Mouse (Mus musculus): ENCODE measurements around the gene Dus3l. TPM values are rescaled to one million over a fixed set of nuclear protein-coding genes. Genes with fewer than 3 reads are reported as not detected.

The Dus3l gene
- polyA plus RNA-seq, 1 experiment from 2014 or later: 54.3 TPM

GRCm38 (mm10) chr17:56729151-56729550, 35.4 kb upstream of the Dus3l start:
- H3K9me3 ChIP-seq: 0 out of 2 replicates have a peak, but pooled peaks cover 4% of the 10 kb centered on the region
- no peak overlapping the region for H3K27ac ChIP-seq
- H3K4me1 ChIP-seq: peaks cover 16% of the 10 kb centered on the region
- H3K36me3 ChIP-seq: peaks cover 4% of the 10 kb centered on the region; the same call in 1 of the 2 replicates
- no peak for ATAC-seq (ENCODE audit: low FRiP score, low read depth)
- H3K4me2 ChIP-seq (replicated peaks): no peak overlapping the region
- H3K9ac ChIP-seq: no peak overlapping the region
- WGBS: 47% methylated on average over 6 of the region's 6 CpGs
- H3K4me3 ChIP-seq: no peak overlapping the region
- peaks cover 3% of the 10 kb centered on the region for H3K27me3 ChIP-seq (replicated peaks)

DNA sequence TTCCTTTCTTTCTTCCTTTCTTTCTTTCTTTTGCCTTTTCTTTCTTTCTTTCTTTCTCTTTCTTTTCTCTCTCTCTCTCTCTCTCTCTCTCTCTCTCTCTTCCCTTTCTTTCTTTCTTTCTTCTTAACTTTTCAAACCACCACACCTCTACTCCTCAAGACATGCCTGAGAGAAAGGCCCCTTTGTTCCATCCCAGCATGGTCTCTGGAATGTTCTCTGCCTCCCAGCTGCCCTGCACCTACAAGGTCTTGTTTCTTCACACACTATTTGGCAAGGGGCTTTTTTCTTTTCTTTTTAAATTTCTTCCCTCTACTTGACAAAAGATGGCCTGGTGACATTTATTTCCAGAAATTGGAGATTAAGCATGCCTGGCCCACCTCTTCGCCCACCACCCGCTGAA, 34.9 kb upstream of the Dus3l start:
- 0 out of 2 replicates have a peak, but pooled peaks cover 4% of the 10 kb centered on the region for H3K9me3 ChIP-seq

DNA sequence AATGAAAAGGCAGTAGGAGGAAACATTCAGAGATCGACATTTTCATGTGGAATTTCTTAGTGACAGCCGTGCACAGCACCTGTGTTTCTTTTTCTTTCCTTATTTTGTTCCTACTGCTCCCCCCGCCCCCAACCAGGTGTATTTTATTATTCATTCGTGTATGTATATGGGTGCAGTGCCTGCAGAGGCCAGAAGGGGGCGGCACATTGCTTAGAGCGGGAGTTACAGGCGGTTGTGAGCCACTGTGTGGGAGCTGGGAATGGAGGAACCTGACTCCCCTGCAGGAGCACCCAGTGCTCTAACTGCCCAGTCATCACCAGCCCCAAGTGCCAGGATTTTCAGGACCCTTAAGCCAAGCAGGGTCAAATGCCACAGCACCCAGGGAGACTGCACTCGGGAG, 28.0 kb upstream of the Dus3l start:
- no peaks in the 10 kb centered on the region for H3K4me1 ChIP-seq
- no peaks in the 10 kb centered on the region for H3K9me3 ChIP-seq
- H3K27me3 ChIP-seq (replicated peaks): peaks cover 3% of the 10 kb centered on the region; the same call in 1 of the 2 replicates
- H3K36me3 ChIP-seq: no peaks in the 10 kb centered on the region
- WGBS: 45% methylated on average over 8 of the region's 8 CpGs
- no peak overlapping the region for H3K27ac ChIP-seq
- H3K9ac ChIP-seq: no peak overlapping the region
- H3K4me2 ChIP-seq (replicated peaks): no peak overlapping the region
- no peak overlapping the region for H3K4me3 ChIP-seq
- ATAC-seq (ENCODE audit: low FRiP score, low read depth): no peak

More for the DNA sequence above, 34.9 kb upstream of the Dus3l start:
- ATAC-seq (ENCODE audit: low FRiP score, low read depth): no peak
- 57% methylated on average over 2 of the region's 2 CpGs for WGBS
- Histone ChIP-seq H3K4me1 (peaks cover 16% of the 10 kb centered on the region), H3K27ac (no peak overlapping the region), H3K4me2 (replicated peaks) (no peak overlapping the region), H3K9ac (no peak overlapping the region), H3K4me3 (no peak overlapping the region), H3K27me3 (replicated peaks) (peaks cover 3% of the 10 kb centered on the region), H3K36me3 (0 out of 2 replicates have a peak, but pooled peaks cover 3% of the 10 kb centered on the region)

DNA sequence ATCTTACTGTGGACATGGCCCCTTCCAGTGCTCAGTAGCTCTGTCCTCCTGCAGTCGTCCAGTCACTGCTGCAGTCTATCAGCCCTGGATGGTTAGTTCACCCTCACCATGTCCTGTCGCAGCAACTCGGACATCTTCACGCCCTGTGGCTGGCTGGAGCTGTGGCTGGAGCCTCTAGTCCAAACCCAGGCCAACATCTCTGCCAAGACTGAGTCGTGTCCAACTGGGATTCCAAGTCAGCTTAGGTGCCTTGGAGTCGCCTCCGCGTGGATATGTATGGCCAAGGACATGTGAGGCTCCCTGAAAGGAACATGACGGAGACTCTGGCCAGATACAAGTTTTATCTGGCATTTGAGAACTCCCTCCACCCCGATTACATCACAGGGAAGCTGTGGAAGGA, 26.3 kb upstream of the Dus3l start:
- WGBS: 87% methylated on average over 10 of the region's 10 CpGs
- Histone ChIP-seq H3K9me3 (no peaks in the 10 kb centered on the region), H3K27ac (no peak overlapping the region), H3K27me3 (replicated peaks) (peaks cover 1% of the 10 kb centered on the region; the same call in 1 of the 2 replicates), H3K36me3 (no peaks in the 10 kb centered on the region), H3K4me2 (replicated peaks) (no peak overlapping the region), H3K4me3 (no peak overlapping the region), H3K4me1 (no peaks in the 10 kb centered on the region), H3K9ac (no peak overlapping the region)
- no peak for ATAC-seq (ENCODE audit: low FRiP score, low read depth)

DNA sequence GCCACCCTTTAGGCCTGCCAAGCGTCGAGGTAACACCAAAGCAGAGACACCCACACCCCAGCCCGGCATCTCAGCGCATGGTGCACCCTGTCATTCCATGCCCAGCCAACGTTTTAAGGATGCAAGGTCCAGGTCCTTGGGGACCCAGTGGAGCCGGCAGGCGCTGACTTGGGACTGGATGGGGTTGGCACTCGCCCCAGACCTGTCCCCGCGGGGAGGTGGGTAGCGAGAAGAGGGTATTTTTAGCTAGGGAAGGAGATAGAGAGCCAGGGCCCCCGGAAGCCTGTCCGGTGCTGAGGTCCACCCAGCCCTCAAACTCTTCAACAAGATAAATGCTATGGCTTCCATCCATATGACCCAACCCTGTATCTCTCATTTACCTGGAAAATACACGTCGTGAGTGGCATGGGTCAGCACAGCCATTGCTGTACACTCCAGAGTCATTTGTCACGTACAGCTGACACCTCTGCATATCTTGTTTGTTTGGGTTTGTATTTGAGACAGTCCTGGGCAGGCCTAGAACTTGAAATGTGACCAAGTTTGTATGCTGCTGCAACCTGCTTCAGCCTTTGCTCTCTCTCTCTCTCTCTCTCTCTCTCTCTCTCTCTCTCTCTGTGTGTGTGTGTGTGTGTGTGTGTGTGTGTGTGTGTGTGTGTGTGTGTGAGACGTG, 24.3 kb upstream of the Dus3l start:
- Histone ChIP-seq H3K4me1 (no peaks in the 10 kb centered on the region), H3K27me3 (replicated peaks) (no peaks in the 10 kb centered on the region), H3K4me3 (no peak overlapping the region), H3K9ac (no peak overlapping the region), H3K36me3 (no peaks in the 10 kb centered on the region), H3K27ac (no peak overlapping the region), H3K9me3 (no peaks in the 10 kb centered on the region), H3K4me2 (replicated peaks) (no peak overlapping the region)
- WGBS: 83% methylated on average over 17 of the region's 17 CpGs
- no peak for ATAC-seq (ENCODE audit: low FRiP score, low read depth)

DNA sequence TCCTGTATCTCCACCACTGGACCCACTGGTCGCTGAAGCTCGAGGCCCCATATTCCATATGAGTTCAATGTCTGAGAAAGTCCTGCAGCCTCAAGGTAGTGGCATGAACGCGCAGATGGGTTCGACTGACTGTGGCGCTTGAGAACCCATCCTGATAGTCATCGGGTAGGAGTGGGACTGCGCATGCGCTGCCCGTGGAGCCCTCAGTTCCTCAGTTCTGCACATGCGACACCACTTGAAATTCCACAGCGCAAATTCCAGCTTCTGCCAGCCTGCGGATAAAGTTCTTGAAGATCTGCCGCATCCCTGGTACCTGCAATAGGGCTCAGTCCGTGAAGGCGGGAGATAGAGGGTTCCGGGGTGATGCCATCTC, 23.8 kb upstream of the Dus3l start:
- Histone ChIP-seq H3K36me3 (no peaks in the 10 kb centered on the region), H3K27ac (no peak overlapping the region), H3K27me3 (replicated peaks) (no peaks in the 10 kb centered on the region), H3K4me3 (no peak overlapping the region), H3K4me1 (no peaks in the 10 kb centered on the region), H3K4me2 (replicated peaks) (no peak overlapping the region), H3K9ac (no peak overlapping the region), H3K9me3 (no peaks in the 10 kb centered on the region)
- 81% methylated on average over 17 of the region's 17 CpGs for WGBS
- no peak for ATAC-seq (ENCODE audit: low FRiP score, low read depth)

DNA sequence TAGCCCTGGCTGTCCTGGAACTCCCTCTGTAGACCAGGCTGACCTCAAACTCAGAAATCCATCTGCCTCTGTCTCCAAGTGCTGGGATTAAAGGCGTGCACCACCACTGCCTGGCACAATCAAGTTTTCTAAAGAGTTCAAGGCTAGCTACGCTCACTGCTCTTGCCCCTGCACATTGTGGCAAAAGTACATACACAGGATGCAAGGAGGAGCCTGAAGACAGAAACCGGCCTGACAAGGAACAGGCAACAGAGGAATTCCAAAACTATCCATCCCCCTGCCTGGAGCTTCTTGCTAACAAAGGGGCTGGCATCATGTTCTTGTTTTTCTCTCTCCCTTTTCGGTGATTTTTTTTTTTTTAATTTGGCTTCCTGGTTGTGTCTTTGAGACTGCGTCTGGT, 20.4 kb upstream of the Dus3l start:
- H3K4me3 ChIP-seq: no peak overlapping the region
- no peak overlapping the region for H3K4me2 ChIP-seq (replicated peaks)
- H3K27ac ChIP-seq: no peak overlapping the region
- H3K9me3 ChIP-seq: no peaks in the 10 kb centered on the region
- no peaks in the 10 kb centered on the region for H3K36me3 ChIP-seq
- H3K27me3 ChIP-seq (replicated peaks): no peaks in the 10 kb centered on the region
- 70% methylated on average over 5 of the region's 5 CpGs for WGBS
- no peak for ATAC-seq (ENCODE audit: low FRiP score, low read depth)
- no peaks in the 10 kb centered on the region for H3K4me1 ChIP-seq
- no peak overlapping the region for H3K9ac ChIP-seq

DNA sequence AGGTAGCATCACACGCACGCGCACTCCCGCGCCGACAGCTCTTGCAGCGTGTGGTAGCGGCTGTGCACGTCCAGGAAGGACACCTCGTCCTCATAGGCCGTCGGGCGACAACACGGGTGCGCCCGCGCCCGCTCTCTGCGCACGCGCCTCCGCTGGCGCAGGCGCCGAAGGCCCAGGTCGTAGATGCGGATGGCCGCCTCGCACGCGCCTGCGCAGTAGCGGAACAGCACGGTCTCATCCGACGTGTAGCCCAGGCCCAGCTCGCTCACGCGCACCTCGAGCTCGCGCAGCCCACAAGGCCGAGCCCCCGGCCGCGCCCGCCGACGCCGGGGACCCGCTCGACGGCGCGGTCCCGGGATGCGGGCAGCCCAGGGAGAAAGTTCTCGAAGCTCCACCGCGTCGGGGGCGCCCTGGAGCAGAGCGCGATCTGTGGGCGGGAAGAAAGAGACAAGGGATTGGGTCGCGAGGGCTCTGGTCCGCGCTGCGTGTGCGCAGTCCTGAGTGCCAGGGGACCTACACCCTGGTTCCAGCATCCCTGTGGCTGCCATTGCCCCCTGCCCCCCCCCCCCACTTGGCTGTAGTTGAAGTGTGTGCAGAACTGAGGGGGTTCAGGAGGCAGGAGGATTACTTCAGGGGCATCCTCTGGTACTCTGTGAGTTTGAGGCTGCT, 13.0 kb upstream of the Dus3l start:
- H3K27ac ChIP-seq: no peak overlapping the region
- peak; percentile 65 for ATAC-seq (ENCODE audit: low FRiP score, low read depth)
- peak overlapping the region; percentile 54 for H3K4me2 ChIP-seq (replicated peaks)
- H3K9ac ChIP-seq: 0 out of 2 replicates have a peak overlapping the region, but pooled peaks have one; percentile 21
- H3K27me3 ChIP-seq (replicated peaks): peaks cover 69% of the 10 kb centered on the region
- H3K4me1 ChIP-seq: no peaks in the 10 kb centered on the region
- no peaks in the 10 kb centered on the region for H3K9me3 ChIP-seq
- no peaks in the 10 kb centered on the region for H3K36me3 ChIP-seq
- peak overlapping the region; percentile 27 for H3K4me3 ChIP-seq
- WGBS: 21% methylated on average over 70 of the region's 71 CpGs

DNA sequence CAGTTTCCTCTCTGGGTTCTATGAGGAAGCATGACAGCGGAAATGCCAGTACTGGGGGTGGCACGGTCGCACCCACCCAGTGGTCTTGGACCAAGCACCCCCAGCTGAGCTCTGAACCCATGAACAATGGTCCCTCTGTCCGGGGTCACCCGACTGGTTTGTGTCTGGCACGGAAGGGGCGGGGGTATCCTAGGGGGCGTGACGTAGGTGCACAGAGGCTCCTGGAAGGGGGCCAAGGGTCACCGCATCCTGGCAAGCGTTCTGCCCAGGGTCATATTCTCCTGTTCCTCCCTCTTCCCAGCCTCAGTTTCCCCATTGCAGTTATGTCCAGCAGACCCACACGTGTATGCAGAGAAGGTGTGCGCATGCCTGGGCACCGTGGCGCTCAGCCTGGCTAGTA, 11.1 kb upstream of the Dus3l start:
- no peak overlapping the region for H3K4me2 ChIP-seq (replicated peaks)
- H3K4me3 ChIP-seq: no peak overlapping the region
- peaks cover 13% of the 10 kb centered on the region for H3K4me1 ChIP-seq
- no peak overlapping the region for H3K9ac ChIP-seq
- no peaks in the 10 kb centered on the region for H3K9me3 ChIP-seq
- no peak overlapping the region for H3K27ac ChIP-seq
- no peaks in the 10 kb centered on the region for H3K36me3 ChIP-seq
- ATAC-seq (ENCODE audit: low FRiP score, low read depth): no peak
- peaks cover 86% of the 10 kb centered on the region for H3K27me3 ChIP-seq (replicated peaks)
- 30% methylated on average over 15 of the region's 15 CpGs for WGBS

DNA sequence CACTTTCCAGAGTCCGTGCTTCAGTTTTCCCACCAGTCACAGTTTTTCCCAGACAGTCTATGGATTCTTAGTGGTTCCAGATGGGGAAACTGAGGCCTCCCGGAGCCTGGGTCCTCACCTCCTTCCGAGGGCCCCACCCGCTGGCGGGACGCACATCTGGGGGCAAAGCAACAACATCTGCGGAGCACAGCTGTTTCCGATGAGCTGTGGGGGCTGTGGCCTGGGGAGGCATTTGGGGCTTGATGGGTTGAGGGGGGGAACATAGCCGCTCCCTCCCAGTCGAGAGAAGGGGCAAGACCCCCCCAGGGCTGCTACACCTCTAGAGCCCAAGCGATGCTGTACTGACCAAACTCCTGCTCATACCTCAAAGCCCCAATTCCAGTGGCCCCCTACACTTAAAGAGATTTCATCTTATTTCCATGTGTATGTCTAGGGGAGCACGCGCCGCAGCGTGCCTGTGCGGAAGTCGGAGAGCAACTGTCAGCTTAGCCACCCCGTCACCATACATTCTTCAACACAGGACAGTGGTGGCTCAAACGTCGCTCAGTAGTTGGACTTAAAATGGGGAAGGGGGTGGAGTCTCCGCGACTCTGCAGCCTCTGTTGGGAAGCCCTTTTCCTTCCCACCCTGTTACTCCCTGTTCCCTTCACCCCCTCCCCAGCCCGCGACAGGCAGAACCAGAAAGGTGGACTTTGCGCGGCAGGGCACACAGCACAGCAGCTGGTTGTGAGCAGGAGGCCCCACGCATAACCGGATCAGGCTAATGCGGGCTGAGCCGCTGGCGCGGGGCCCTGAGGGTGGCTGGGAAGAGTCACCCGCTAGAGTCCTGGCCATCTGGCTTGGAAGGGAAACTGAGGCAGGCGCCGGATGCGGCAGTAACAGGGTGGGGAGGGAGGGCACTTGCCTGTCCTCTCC, 10.0 kb upstream of the Dus3l start:
- Histone ChIP-seq H3K4me3 (no peak overlapping the region), H3K9me3 (no peaks in the 10 kb centered on the region), H3K4me1 (peaks cover 18% of the 10 kb centered on the region), H3K27ac (no peak overlapping the region), H3K27me3 (replicated peaks) (peaks cover 94% of the 10 kb centered on the region), H3K9ac (no peak overlapping the region), H3K4me2 (replicated peaks) (no peak overlapping the region), H3K36me3 (no peaks in the 10 kb centered on the region)
- ATAC-seq (ENCODE audit: low FRiP score, low read depth): no peak
- WGBS: 15% methylated on average over 36 of the region's 36 CpGs

DNA sequence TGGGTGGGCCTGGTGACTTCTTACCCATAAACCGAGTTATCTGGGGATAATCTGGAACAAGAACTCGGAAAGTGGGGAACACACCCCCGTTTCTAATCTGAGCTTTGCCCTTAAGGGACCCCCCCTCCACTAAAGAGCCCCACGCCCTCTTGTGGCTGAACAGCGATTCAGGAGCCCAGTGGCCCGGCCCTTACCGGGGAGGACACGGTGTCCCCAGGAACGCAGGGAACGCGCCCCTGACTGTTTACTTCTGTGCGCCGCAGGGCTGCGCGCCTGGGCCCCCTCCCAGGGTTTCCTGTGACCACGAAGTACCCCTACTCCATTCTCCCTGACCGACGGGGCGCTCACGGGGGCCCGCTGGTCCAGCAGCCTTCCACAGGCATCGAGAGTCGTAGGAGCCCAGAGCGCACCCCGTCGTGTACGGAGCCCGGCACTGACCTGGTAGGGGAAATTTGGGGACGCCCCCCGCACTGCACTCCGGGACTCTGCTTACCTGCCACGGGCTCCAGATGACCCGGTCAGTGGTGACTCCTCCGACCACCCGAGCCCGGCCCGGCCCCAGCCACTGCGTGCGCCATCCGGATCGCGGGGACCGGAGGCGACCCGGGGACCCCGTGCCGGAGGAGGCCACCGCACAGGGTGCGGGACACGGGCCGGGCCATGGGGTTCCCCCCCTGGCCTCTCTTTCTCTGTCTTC, 7.7 kb upstream of the Dus3l start:
- Histone ChIP-seq H3K9ac (peak overlapping the region; percentile 52), H3K27ac (no peak overlapping the region), H3K9me3 (no peaks in the 10 kb centered on the region), H3K4me2 (replicated peaks) (peak overlapping the region; percentile 89), H3K36me3 (no peaks in the 10 kb centered on the region), H3K4me3 (peak overlapping the region; percentile 40), H3K27me3 (replicated peaks) (peaks cover 83% of the 10 kb centered on the region), H3K4me1 (peaks cover 23% of the 10 kb centered on the region)
- WGBS: 2% methylated on average over 51 of the region's 51 CpGs
- 0 out of 2 replicates have a peak, but pooled peaks have one; percentile 1 for ATAC-seq (ENCODE audit: low FRiP score, low read depth)
